Mouse (Mus musculus) hindbrain, embryonic 11.5 days (tissue): ENCODE results near the gene Shisal2b. TPM values are rescaled to one million over a fixed set of nuclear protein-coding genes. Genes with fewer than 3 reads are reported as not detected.

Experiments
- ATAC-seq: fragments of 200-750 bp; cut with Nextera tagmentation; 2 replicates; pipeline ENCODE4 v1.8.0; 2017; ENCODE audit warnings: mild to moderate bottlenecking, moderate TSS enrichment, moderate library complexity; ENCODE audit not compliant: low FRiP score
- DNase-seq: peaks from one replicate; pipeline ENCODE4 v3.0.0-alpha.2; 2015; ENCODE audit warnings: low spot score
- H3K27ac ChIP-seq: fragments of 300-500 bp; sonication (generic); 2 replicates; pipeline ENCODE4 v1.5.1; 2014; ENCODE audit warnings: mild to moderate bottlenecking, low read depth, low read length
- H3K27me3 ChIP-seq: fragments of 300-500 bp; sonication (generic); 2 replicates; pipeline ENCODE4 v1.6.1; 2014; ENCODE audit warnings: mild to moderate bottlenecking, low read length, moderate library complexity, mixed read lengths; ENCODE audit not compliant: control insufficient read depth, insufficient read depth
- H3K36me3 ChIP-seq: fragments of 300-500 bp; sonication (generic); 2 replicates; pipeline ENCODE4 v1.6.1; 2014; ENCODE audit warnings: mild to moderate bottlenecking, low read length, moderate library complexity, mixed read lengths; ENCODE audit not compliant: control insufficient read depth, insufficient read depth
- H3K4me1 ChIP-seq: fragments of 300-500 bp; sonication (generic); replicated peaks from 2 replicates; pipeline ENCODE4 v1.6.1; 2014; ENCODE audit warnings: low read length, mixed read lengths; ENCODE audit not compliant: control insufficient read depth, insufficient read depth
- H3K4me2 ChIP-seq: fragments of 300-500 bp; sonication (generic); replicated peaks from 2 replicates; pipeline ENCODE4 v1.6.1; 2014; ENCODE audit warnings: mild to moderate bottlenecking, low read depth, low read length
- H3K4me3 ChIP-seq: fragments of 300-500 bp; sonication (generic); 2 replicates; pipeline ENCODE4 v1.5.1; 2014; ENCODE audit warnings: low read depth, low read length
- H3K9ac ChIP-seq: fragments of 300-500 bp; sonication (generic); 2 replicates; pipeline ENCODE4 v1.6.1; 2014; ENCODE audit warnings: low read depth, low read length
- H3K9me3 ChIP-seq: fragments of 300-500 bp; sonication (generic); 2 replicates; pipeline ENCODE4 v1.6.1; 2016; ENCODE audit warnings: low read length; ENCODE audit not compliant: control insufficient read depth
- WGBS: fragments of 180-500 bp; shearing (Covaris S2); extraction: QIAGEN DNeasy Blood & Tissue Kit; methylation state at CpG from one replicate; pipeline ENCODE4 v1.1.7; 2014; 5-methylcytosine and 5-hydroxymethylcytosine counted together
- polyA plus RNA-seq: library from polyadenylated mRNA; unstranded; fragments of >200 nt; fragmentation: Nextera tagmentation; extraction: Ambion mirVana; gene quantifications from 2 replicates; pipeline ENCODE4 v1.2.1, GENCODE M21; 2014

The Shisal2b gene
- polyA plus RNA-seq, 1 experiment from 2014 or later, result not detected

DNA sequence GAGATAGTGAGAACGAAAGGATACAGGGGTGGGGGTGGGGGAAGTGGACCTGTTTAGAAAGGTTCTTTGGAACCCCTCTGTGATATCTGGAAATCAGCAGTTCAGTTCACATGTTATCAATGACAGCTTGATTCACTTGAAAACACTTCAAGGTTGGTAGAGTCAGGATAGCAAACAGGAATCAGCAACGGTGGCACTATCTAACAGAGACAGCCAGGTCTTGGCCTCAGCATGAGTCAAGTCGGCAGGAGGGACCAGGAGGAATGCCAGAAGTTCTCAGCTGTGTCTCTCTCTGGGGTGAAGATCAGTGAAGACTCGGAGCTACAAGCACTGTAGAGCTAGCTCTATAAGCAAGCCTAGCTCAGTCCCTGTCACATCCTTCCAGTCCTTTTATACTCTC, 14.8 kb upstream of the Shisal2b start:
- H3K4me3 ChIP-seq, result no peak overlapping the region
- no peak overlapping the region for H3K27ac ChIP-seq
- no peaks in the 10 kb centered on the region for H3K36me3 ChIP-seq
- H3K9me3 ChIP-seq, result no peaks in the 10 kb centered on the region
- no peaks in the 10 kb centered on the region for H3K27me3 ChIP-seq
- 77% methylated on average over 4 of the region's 4 CpGs for WGBS
- H3K9ac ChIP-seq, result no peak overlapping the region
- no peaks in the 10 kb centered on the region for H3K4me1 ChIP-seq
- ATAC-seq (no peak), DNase-seq (no peak)
- H3K4me2 ChIP-seq, result no peak overlapping the region

DNA sequence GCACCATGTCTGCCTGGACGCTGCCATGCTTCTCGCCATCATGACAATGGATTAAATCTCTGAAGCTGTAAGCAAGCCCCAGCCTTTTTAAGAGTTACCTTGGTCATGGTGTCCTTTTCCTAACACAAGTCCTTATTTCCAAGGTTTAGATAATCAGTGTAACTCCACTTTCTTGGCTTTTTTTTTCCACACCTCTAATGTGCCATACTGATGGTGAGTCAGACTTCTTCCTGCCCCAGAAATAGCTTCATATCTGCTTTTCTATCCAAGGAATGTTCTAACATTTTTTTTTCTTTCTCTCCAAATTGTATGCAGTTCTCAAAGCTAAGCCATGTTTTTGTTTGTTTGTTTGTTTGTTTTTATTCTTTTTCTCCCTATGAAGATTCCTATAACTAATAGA, 6.2 kb upstream of the Shisal2b start:
- Histone ChIP-seq H3K27ac (no peak overlapping the region), H3K9me3 (no peaks in the 10 kb centered on the region), H3K4me2 (no peak overlapping the region), H3K9ac (no peak overlapping the region), H3K27me3 (no peaks in the 10 kb centered on the region), H3K36me3 (no peaks in the 10 kb centered on the region), H3K4me1 (no peaks in the 10 kb centered on the region), H3K4me3 (no peak overlapping the region)
- DNase-seq (no peak), ATAC-seq (no peak)
- WGBS, result 94% methylated on average over 2 of the region's 2 CpGs

GRCm38 (mm10) chr13:104866726-104867125, 3.0 kb upstream of the Shisal2b start:
- Histone ChIP-seq H3K36me3 (no peaks in the 10 kb centered on the region), H3K9me3 (no peaks in the 10 kb centered on the region), H3K4me2 (no peak overlapping the region), H3K4me1 (no peaks in the 10 kb centered on the region), H3K27me3 (no peaks in the 10 kb centered on the region), H3K4me3 (no peak overlapping the region), H3K9ac (no peak overlapping the region), H3K27ac (no peak overlapping the region)
- WGBS, result 87% methylated on average over 5 of the region's 5 CpGs
- ATAC-seq, result no peak
- DNase-seq, result no peak

GRCm38 (mm10) chr13:104853645-104854044, 10.0 kb downstream of the Shisal2b start:
- Histone ChIP-seq H3K27me3 (no peaks in the 10 kb centered on the region), H3K27ac (no peak overlapping the region), H3K4me1 (no peaks in the 10 kb centered on the region), H3K9ac (no peak overlapping the region), H3K9me3 (no peaks in the 10 kb centered on the region), H3K36me3 (no peaks in the 10 kb centered on the region), H3K4me3 (no peak overlapping the region), H3K4me2 (no peak overlapping the region)
- DNase-seq, result no peak
- ATAC-seq, result no peak
- 90% methylated on average over 2 of the region's 2 CpGs for WGBS

DNA sequence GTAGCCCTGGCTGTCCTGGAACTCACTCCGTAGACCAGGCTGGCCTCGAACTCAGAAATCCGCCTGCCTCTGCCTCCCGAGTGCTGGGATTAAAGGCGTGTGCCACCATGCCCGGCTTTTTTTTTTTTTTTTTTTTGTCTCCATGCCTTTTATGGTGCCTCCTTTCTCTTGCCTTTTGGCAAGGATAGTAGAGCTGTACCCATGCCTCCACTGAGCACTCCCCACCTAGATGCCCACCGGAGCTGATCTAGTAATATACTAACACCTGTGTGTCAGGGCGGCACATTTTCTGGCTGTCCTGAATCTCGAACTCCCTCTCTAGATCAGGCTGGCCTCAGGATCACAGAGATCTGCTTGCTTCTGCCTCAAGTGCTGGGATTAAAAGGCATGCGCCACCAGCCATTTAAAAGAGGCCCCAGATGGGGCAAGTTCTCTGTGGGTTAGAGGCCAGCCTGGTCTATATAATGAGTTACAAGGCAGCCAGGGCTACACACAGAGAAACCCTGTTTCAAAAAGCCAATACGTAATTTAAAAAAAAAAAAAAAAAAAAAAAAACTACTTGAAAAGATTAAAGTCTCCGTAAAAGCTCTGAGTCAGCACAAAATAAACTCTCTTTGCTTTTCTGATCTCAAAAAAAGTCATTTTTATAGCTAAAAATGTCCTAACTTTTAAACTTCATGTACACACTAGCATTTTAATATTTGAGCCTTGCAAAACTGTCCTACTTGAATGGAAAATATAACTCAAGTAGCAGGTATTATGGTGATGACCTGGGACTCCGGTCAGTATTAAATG, 20.2 kb downstream of the Shisal2b start:
- Histone ChIP-seq H3K36me3 (no peaks in the 10 kb centered on the region), H3K27ac (no peak overlapping the region), H3K27me3 (no peaks in the 10 kb centered on the region), H3K9ac (no peak overlapping the region), H3K9me3 (no peaks in the 10 kb centered on the region), H3K4me1 (no peaks in the 10 kb centered on the region), H3K4me3 (no peak overlapping the region), H3K4me2 (no peak overlapping the region)
- 88% methylated on average over 12 of the region's 13 CpGs for WGBS
- ATAC-seq (no peak), DNase-seq (no peak)

- ATAC-seq, result no peak
- Histone ChIP-seq H3K4me1 (no peaks in the 10 kb centered on the region), H3K9ac (no peak overlapping the region), H3K4me2 (no peak overlapping the region), H3K27me3 (no peaks in the 10 kb centered on the region), H3K36me3 (no peaks in the 10 kb centered on the region), H3K4me3 (no peak overlapping the region), H3K9me3 (no peaks in the 10 kb centered on the region), H3K27ac (no peak overlapping the region)
- no peak for DNase-seq
- 77% methylated on average over 4 of the region's 4 CpGs for WGBS
Observed at GRCm38 (mm10) chr13:104841937-104842336, 21.8 kb downstream of the Shisal2b start.

DNA sequence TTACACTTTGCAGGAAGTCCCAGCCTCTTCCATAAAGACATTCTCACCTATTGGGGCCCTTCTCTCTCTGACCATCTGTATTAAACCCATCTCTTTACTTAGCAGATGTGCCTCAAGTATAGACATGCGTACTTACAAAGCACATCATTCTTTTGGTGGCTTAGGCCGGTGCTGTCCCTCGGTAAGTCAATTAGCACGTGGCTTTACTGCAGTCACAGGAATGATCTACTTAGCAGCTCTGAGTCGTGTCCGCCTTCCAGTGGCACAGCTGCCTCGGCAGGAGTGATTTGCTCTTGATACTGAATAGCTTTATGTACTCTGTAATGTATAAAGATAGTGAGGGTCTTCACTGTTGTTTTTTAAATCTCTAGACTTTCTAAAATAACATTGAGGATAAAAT, 26.1 kb downstream of the Shisal2b start:
- 85% methylated on average over 7 of the region's 7 CpGs for WGBS
- no peaks in the 10 kb centered on the region for H3K9me3 ChIP-seq
- H3K4me2 ChIP-seq, result no peak overlapping the region
- H3K4me1 ChIP-seq, result no peaks in the 10 kb centered on the region
- no peak for ATAC-seq
- H3K9ac ChIP-seq, result no peak overlapping the region
- no peak for DNase-seq
- H3K27me3 ChIP-seq, result no peaks in the 10 kb centered on the region
- no peak overlapping the region for H3K27ac ChIP-seq
- no peak overlapping the region for H3K4me3 ChIP-seq
- H3K36me3 ChIP-seq, result no peaks in the 10 kb centered on the region

- 94% methylated on average over 13 of the region's 13 CpGs for WGBS
- Histone ChIP-seq H3K36me3 (no peaks in the 10 kb centered on the region), H3K4me2 (no peak overlapping the region), H3K27ac (no peak overlapping the region), H3K27me3 (no peaks in the 10 kb centered on the region), H3K4me1 (no peaks in the 10 kb centered on the region), H3K4me3 (no peak overlapping the region), H3K9ac (no peak overlapping the region), H3K9me3 (no peaks in the 10 kb centered on the region)
- no peak for DNase-seq
- no peak for ATAC-seq
Observed at GRCm38 (mm10) chr13:104832811-104833210, 30.9 kb downstream of the Shisal2b start.

DNA sequence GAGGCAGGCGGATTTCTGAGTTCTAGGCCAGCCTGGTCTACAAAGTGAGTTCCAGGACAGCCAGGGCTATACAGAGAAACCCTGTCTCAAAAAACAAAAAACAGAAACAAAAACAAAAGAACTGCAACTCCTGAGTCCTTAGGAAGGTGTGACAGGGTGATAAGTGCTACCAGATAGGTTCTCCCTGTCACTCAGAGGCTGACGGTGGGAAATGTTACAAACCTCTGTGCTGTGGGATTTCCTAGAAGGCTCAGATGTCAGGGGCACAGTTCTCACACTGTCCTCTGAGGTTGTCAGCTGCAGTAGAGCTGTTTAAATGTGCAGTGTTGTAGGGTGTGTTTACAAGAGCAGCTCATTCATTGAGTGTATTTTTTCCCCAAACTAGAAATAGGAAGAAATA, 38.2 kb downstream of the Shisal2b start:
- 86% methylated on average over 2 of the region's 2 CpGs for whole genome bisulfite sequencing
- no peak for DNase-seq
- Histone ChIP-seq H3K4me2 (no peak overlapping the region), H3K36me3 (peaks cover 3% of the 10 kb centered on the region; the same call in 1 of the 2 replicates), H3K9me3 (no peaks in the 10 kb centered on the region), H3K4me3 (no peak overlapping the region), H3K4me1 (no peaks in the 10 kb centered on the region), H3K27ac (no peak overlapping the region), H3K27me3 (no peaks in the 10 kb centered on the region), H3K9ac (no peak overlapping the region)
- no peak for ATAC-seq
